Mouse (Mus musculus): ENCODE results near the gene Dnm1.
A peak's percentile ranks its signal among the peaks of the same experiment; 100 is the strongest.

Dnm1 gene

DNA sequence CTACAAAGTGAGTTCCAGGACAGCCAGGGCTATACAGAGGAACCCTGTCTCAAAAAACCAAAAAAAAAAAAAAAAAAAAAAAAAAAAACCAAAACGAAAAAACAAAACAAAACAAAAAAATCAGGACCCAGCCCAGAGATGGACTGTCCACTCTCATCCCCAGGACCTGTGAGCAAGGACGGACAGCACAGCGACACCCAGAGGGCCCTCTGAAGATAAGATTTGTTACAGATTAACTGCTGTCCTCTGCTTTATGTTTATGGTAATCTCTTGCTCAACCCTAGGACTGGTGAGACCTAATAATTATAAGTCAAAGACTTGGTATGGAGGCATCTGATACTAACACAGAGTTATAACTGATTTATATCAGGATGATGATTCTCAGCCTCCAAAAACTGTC, 77.3 kb downstream of the Dnm1 start:
- DNase-seq (ENCODE audit: low spot score in 2 of 2), result no peak

DNA sequence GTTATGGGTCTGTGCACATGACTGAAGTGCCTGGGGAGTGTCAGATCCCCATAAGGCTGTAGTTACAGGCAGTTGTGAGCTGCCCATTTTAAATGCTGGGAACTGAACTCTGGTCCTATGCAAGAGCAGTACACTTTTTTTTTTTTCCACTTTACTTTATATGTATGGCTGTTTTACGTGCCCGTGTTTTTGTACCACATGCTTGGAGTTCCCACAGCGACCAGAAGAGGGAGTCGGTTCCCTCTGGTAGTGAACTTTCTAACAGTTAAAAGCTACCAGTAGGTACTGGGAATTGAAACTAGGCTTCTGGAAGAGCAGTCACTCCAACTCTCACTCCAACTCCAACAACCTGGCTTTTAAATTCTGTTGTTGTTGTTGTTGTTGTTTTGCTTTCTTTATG, 92.5 kb downstream of the Dnm1 start:
- no peak for DNase-seq (ENCODE audit: low spot score in 2 of 2)

GRCm38 (mm10) chr2:32259657-32260417, 93.3 kb downstream of the Dnm1 start, which contains the start of gene Uck1:
TSS of gene Uck1 (minus strand) at chr2:32260159.
- peak; percentile 82 to 87 for DNase-seq (ENCODE audit: low spot score in 2 of 2)

- DNase-seq (ENCODE audit: low spot score in 2 of 2), result no peak
Observed at GRCm38 (mm10) chr2:32258887-32259533, 94.1 kb downstream of the Dnm1 start.
